Mouse (Mus musculus) A20 (cell line): Measurements from ENCODE around the gene Icmt.

Experiments used
- DNase-seq: peaks from one replicate; pipeline ENCODE4 v3.0.0-alpha.2; 2011; ENCODE audit warnings: low read depth, low spot score

The Icmt gene

GRCm38 (mm10) chr4:152338419-152339292, 41.6 kb downstream of the Icmt start, which contains the start of gene Chd5:
TSS of gene Chd5 (plus strand) at chr4:152338651.
- no peak for DNase-seq

- DNase-seq: no peak
These were observed 42.3 kb downstream of the Icmt start for GRCm38 (mm10) chr4:152339293-152339790.

GRCm38 (mm10) chr4:152340584-152341284, 43.7 kb downstream of the Icmt start:
- no peak for DNase-seq

- DNase-seq: peak; percentile 30
These were observed 46.3 kb downstream of the Icmt start for GRCm38 (mm10) chr4:152343296-152343695.

GRCm38 (mm10) chr4:152344651-152345050, 47.6 kb downstream of the Icmt start:
- no peak for DNase-seq

GRCm38 (mm10) chr4:152345120-152345889, 48.3 kb downstream of the Icmt start:
- DNase-seq: no peak

- no peak for DNase-seq
These were observed 52.9 kb downstream of the Icmt start for GRCm38 (mm10) chr4:152349837-152350381.

- no peak for DNase-seq
These were observed 53.8 kb downstream of the Icmt start for GRCm38 (mm10) chr4:152350722-152351421.

- DNase-seq: no peak
These were observed 54.6 kb downstream of the Icmt start for GRCm38 (mm10) chr4:152351422-152352305.

- no peak for DNase-seq
These were observed 57.0 kb downstream of the Icmt start for GRCm38 (mm10) chr4:152353886-152354637.

- DNase-seq: no peak
These were observed 58.6 kb downstream of the Icmt start for GRCm38 (mm10) chr4:152355672-152356071.
